Mouse (Mus musculus) heart, postnatal 0 days (tissue): ENCODE results near the gene Spib. TPM values are rescaled to one million over a fixed set of nuclear protein-coding genes. Genes with fewer than 3 reads are reported as not detected.
A peak's percentile ranks its signal among the peaks of the same experiment; 100 is the strongest.

Source experiments
- ATAC-seq: fragments of 200-750 bp; cut with Nextera tagmentation; 2 replicates; pipeline ENCODE4 v1.8.0; 2017; ENCODE audit warnings: low read depth, moderate number of reproducible peaks, moderate library complexity; ENCODE audit not compliant: insufficient read depth
- DNase-seq: peaks from one replicate; pipeline ENCODE4 v3.0.0-alpha.2; 2016; ENCODE audit warnings: low spot score
- H3K27ac ChIP-seq: fragments of 300-500 bp; sonication (generic); 2 replicates; pipeline ENCODE4 v1.5.1; 2014; ENCODE audit warnings: low read depth, mild to moderate bottlenecking
- H3K27me3 ChIP-seq: fragments of 300-500 bp; sonication (generic); 2 replicates; pipeline ENCODE4 v1.6.1; 2014; ENCODE audit warnings: low read length, mixed read lengths; ENCODE audit not compliant: control insufficient read depth, insufficient read depth
- H3K36me3 ChIP-seq: fragments of 300-500 bp; sonication (generic); replicated peaks from 2 replicates; pipeline ENCODE4 v1.6.1; 2014; ENCODE audit warnings: low read length, mixed read lengths; ENCODE audit not compliant: control insufficient read depth, insufficient read depth
- H3K4me1 ChIP-seq: fragments of 300-500 bp; sonication (generic); 2 replicates; pipeline ENCODE4 v1.6.1; 2014; ENCODE audit warnings: antibody characterized with exemption; ENCODE audit not compliant: control insufficient read depth, insufficient read depth
- H3K4me2 ChIP-seq: fragments of 300-500 bp; sonication (generic); 2 replicates; pipeline ENCODE4 v1.6.1; 2014; ENCODE audit warnings: low read depth, mild to moderate bottlenecking, low read length, moderate library complexity
- H3K4me3 ChIP-seq: fragments of 300-500 bp; sonication (generic); 2 replicates; pipeline ENCODE4 v1.5.1; 2014; ENCODE audit warnings: low read depth, low read length
- H3K9ac ChIP-seq: fragments of 300-500 bp; sonication (generic); replicated peaks from 2 replicates; pipeline ENCODE4 v1.6.1; 2014; ENCODE audit warnings: low read depth, low read length, mixed read lengths
- H3K9me3 ChIP-seq: fragments of 300-500 bp; sonication (generic); replicated peaks from 2 replicates; pipeline ENCODE4 v1.6.1; 2016; ENCODE audit warnings: low read length; ENCODE audit not compliant: control insufficient read depth
- CTCF ChIP-seq: IDR thresholded peaks from 2 replicates; pipeline ENCODE4 v1.5.1; 2016; ENCODE audit warnings: antibody characterized with exemption, control low read depth, low read depth
- EP300 ChIP-seq: IDR thresholded peaks from 2 replicates; pipeline ENCODE4 v1.6.1; 2016; ENCODE audit warnings: antibody characterized with exemption, low read depth
- WGBS: fragments of 180-500 bp; shearing (Covaris S2); extraction: QIAGEN DNeasy Blood & Tissue Kit; methylation state at CpG from one replicate; pipeline ENCODE4 v1.1.7; 2014; 5-methylcytosine and 5-hydroxymethylcytosine counted together
- polyA plus RNA-seq: library from polyadenylated mRNA; unstranded; fragments of >200 nt; fragmentation: Nextera tagmentation; extraction: Ambion mirVana; gene quantifications from 2 replicates; pipeline ENCODE4 v1.2.1, GENCODE M21; 2015
- total RNA-seq: library from RNA; depleted of rRNA; stranded (reverse); fragments of >200 nt; gene quantifications from 2 replicates; pipeline ENCODE4 v1.2.3, GENCODE M21; 2014; ENCODE audit warnings: low replicate concordance

Gene Spib
- total and polyA plus RNA-seq, 2 experiments from 2014 or later = 0.11 to 2.6 TPM

DNA sequence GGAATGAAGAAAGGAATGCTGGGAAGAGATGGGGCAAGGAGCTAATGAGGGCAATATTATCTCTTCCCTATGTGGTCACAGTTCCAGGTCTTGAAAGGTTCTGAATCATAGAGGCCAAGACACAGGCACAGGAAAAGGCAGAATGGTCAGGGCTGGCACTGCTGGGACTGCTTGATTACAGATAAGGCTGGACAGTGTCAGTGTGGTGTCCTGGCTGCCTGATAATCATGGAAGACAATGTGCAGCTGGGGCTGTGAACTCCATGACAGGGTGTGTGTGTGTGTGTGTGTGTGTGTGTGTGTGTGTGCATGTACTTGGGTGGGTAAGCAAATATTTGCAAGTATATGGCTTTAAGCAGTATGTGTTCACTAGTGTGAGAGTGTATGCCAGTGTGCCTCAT lies 24.4 kb downstream of the Spib start:
- ATAC-seq = no peak
- DNase-seq = no peak
- H3K4me3 ChIP-seq = no peak overlapping the region
- no peaks in the 10 kb centered on the region for H3K4me1 ChIP-seq
- H3K36me3 ChIP-seq = no peaks in the 10 kb centered on the region
- H3K9me3 ChIP-seq = 0 out of 2 replicates have a peak, but pooled peaks cover 4% of the 10 kb centered on the region
- no peak overlapping the region for H3K4me2 ChIP-seq
- TF ChIP-seq CTCF (no peak), EP300 (no peak)
- no peaks in the 10 kb centered on the region for H3K27me3 ChIP-seq
- no peak overlapping the region for H3K9ac ChIP-seq
- no peak overlapping the region for H3K27ac ChIP-seq

DNA sequence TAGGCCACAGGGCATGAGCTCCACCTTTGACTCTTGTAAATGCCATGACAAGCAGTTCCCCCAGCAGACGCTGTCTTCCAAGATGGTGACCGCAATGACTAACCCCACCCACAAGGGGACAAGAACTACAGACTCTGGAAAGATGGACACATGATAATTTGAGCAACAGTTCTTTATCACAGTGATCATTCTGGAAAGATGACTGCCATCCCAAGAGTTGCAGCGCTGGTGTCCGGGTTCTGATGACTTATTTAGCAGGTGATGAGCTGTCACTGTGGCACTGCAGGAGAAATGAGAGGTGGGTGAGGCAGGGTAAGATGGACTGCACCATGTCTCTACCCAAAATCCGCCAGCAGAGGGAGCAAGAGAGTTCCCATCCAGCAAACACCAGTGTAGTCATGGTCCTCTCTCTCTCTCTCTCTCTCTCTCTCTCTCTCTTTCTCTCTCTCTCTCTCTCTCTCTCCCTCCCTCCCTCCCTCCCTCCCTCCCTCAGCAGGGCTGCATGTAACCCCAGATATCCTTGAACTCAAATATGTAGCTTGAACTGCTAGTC lies 30.2 kb downstream of the Spib start:
- peaks cover 5% of the 10 kb centered on the region for H3K4me1 ChIP-seq
- TF ChIP-seq CTCF (peak; percentile 70), EP300 (no peak)
- 38% methylated on average over 5 of the region's 5 CpGs for WGBS
- 0 out of 2 replicates have a peak, but pooled peaks cover 4% of the 10 kb centered on the region for H3K9me3 ChIP-seq
- H3K27ac ChIP-seq = no peak overlapping the region
- H3K9ac ChIP-seq = no peak overlapping the region
- H3K36me3 ChIP-seq = no peaks in the 10 kb centered on the region
- no peak overlapping the region for H3K4me3 ChIP-seq
- peak; percentile 73 for ATAC-seq
- no peaks in the 10 kb centered on the region; the same call in 1 of the 2 replicates for H3K27me3 ChIP-seq
- no peak overlapping the region for H3K4me2 ChIP-seq
- no peak for DNase-seq

- Histone ChIP-seq H3K9ac (no peak overlapping the region), H3K27me3 (no peaks in the 10 kb centered on the region; the same call in 1 of the 2 replicates), H3K4me1 (peaks cover 15% of the 10 kb centered on the region), H3K36me3 (no peaks in the 10 kb centered on the region), H3K9me3 (0 out of 2 replicates have a peak, but pooled peaks cover 4% of the 10 kb centered on the region), H3K4me3 (no peak overlapping the region), H3K27ac (no peak overlapping the region), H3K4me2 (no peak overlapping the region)
- ATAC-seq = no peak
- DNase-seq = no peak
- TF ChIP-seq EP300 (no peak), CTCF (no peak)
- 38% methylated on average over 20 of the region's 20 CpGs for WGBS
Measured at GRCm38 (mm10) chr7:44500046-44500445, 31.8 kb downstream of the Spib start.

GRCm38 (mm10) chr7:44498922-44499321 lies 32.9 kb downstream of the Spib start:
- H3K4me1 ChIP-seq = peaks cover 15% of the 10 kb centered on the region
- no peak overlapping the region for H3K4me3 ChIP-seq
- ATAC-seq = no peak
- no peaks in the 10 kb centered on the region; the same call in 1 of the 2 replicates for H3K27me3 ChIP-seq
- no peak overlapping the region for H3K4me2 ChIP-seq
- 72% methylated on average over 1 of the region's 1 CpGs for WGBS
- H3K36me3 ChIP-seq = no peaks in the 10 kb centered on the region
- H3K9ac ChIP-seq = no peak overlapping the region
- TF ChIP-seq CTCF (no peak), EP300 (no peak)
- DNase-seq = no peak
- H3K9me3 ChIP-seq = no peaks in the 10 kb centered on the region
- no peak overlapping the region for H3K27ac ChIP-seq

- ATAC-seq (no peak), DNase-seq (no peak)
- Histone ChIP-seq H3K27me3 (no peaks in the 10 kb centered on the region; the same call in 1 of the 2 replicates), H3K27ac (no peak overlapping the region), H3K4me2 (no peak overlapping the region), H3K36me3 (peaks cover 8% of the 10 kb centered on the region), H3K9ac (no peak overlapping the region), H3K4me1 (peaks cover 15% of the 10 kb centered on the region), H3K4me3 (no peak overlapping the region), H3K9me3 (no peaks in the 10 kb centered on the region)
- WGBS = 88% methylated on average over 10 of the region's 10 CpGs
- TF ChIP-seq EP300 = no peak
- no peak for TF ChIP-seq CTCF
Measured at GRCm38 (mm10) chr7:44497361-44498055, 34.4 kb downstream of the Spib start.

- DNase-seq (no peak), ATAC-seq (no peak)
- H3K27me3 ChIP-seq = no peaks in the 10 kb centered on the region; the same call in 1 of the 2 replicates
- peak overlapping the region; percentile 67 for H3K4me3 ChIP-seq
- H3K36me3 ChIP-seq = peaks cover 16% of the 10 kb centered on the region
- peak overlapping the region; percentile 80 for H3K4me2 ChIP-seq
- peak overlapping the region; percentile 72 for H3K9ac ChIP-seq
- 2% methylated on average over 25 of the region's 26 CpGs for WGBS
- H3K9me3 ChIP-seq = no peaks in the 10 kb centered on the region
- TF ChIP-seq EP300 (0 out of 2 replicates have a peak, but pooled peaks have one; percentile 13), CTCF (no peak)
- peaks cover 15% of the 10 kb centered on the region for H3K4me1 ChIP-seq
- peak overlapping the region; percentile 89 for H3K27ac ChIP-seq
Measured at GRCm38 (mm10) chr7:44496771-44497109, 35.1 kb downstream of the Spib start.
